Mouse (Mus musculus): ENCODE data around the gene Olfr1410.
A peak's percentile ranks its signal among the peaks of the same experiment; 100 is the strongest.

The Olfr1410 gene

DNA sequence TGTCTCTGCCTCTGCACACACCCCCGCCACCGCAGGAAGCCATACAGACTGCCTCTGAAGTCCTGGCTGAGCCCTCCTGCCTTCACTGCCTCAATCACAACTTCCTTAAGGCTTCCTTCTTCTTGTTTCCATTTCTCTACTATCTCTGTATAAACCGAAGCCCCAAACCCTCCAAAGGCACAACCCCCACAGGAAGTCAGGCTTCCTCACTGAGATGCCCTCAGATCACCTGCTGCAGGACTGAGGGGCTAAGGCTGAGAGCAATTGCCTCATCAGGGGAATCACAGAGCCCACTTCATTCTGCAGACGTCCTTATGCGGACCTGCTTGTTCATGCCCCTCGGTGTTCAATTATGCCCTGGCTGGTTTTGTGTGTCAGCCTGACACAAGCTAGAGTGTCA lies 34.8 kb downstream of the Olfr1410 start:
- ATAC-seq (ENCODE audit: low TSS enrichment): no peak

DNA sequence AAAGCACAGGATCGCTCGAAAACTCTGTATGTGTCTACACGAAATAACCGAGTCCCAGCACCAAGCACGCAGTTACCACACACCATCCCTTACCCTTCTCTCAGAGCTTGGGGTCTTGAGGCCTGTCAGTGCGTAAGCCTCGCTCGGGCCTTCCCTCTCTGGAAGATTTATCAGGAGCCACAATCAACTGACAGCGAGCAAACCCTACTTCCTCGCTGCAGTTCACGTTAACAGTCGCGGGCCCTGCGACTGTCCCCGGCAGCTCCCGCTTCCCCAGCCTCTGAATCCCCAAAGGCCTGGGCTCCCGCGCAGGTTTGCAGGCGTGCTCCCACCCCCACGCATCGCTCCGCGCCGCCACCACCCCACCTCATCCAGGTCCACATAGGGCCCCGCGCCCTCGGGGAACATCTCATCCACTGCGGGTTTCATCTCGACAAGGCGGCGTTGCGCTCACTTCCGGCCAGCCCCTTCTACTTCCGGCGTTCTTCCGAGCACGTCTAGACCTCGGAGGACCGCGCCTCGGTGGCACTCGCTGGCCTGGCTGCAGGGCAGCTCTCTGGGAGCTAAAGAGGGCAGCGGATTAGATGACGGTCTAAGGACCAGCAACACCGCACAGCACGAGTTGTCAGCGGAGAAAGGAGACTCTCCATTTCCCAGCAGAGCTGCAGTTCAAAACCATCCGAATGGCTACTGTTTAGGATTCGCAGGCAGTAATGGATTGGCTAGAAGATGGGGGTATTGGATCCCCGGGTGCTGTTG lies 36.1 kb downstream of the Olfr1410 start, which contains the start of gene Cops9:
TSS of gene Cops9 (minus strand) at position 472 of the 759 bp plus-strand sequence.
- peak; percentile 86 for ATAC-seq (ENCODE audit: low TSS enrichment)

DNA sequence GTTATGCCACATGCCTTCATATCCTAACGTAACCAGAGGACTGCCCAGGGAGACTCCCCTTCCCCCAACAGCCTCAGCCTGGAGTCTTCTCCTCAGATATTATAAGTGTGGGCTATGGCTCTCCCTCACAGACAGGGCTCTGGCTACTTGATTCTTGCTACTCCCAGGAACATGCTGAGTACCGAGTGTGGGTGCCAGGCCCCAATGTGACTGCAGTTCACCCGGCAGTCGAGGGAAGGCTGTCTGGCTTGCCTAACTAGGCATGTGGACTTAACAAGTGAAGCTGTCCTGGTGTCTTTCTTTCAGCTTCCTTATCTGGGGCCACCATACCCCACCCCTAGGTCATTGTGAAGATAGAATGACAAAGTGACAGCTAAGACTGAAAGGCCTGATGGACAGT lies 38.1 kb downstream of the Olfr1410 start:
- ATAC-seq (ENCODE audit: low TSS enrichment): no peak

DNA sequence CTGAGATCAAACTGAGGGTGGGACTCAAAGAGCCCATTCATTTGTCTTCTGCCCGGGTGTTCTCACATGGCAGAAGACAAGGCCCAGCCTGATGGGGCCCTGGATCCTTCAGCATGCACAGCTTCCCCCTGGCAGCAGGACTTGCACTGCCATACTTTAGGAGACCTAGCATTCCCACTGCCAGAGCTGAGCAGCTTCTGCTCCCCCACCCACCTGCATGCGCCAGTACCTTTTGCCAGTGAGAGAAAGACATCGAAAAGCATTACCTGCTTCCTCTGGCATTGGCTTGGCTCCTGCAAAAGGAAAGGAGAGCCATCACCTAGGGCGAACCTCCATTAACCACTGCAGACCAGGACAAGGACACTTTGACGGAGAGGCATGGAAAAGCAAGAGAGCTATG lies 39.3 kb downstream of the Olfr1410 start:
- ATAC-seq (ENCODE audit: low TSS enrichment): no peak

- ATAC-seq (ENCODE audit: low TSS enrichment): no peak
Measured at GRCm38 (mm10) chr1:92646111-92646510, 40.5 kb downstream of the Olfr1410 start.

- ATAC-seq (ENCODE audit: low TSS enrichment): no peak
Measured at GRCm38 (mm10) chr1:92646601-92647000, 41.0 kb downstream of the Olfr1410 start.

DNA sequence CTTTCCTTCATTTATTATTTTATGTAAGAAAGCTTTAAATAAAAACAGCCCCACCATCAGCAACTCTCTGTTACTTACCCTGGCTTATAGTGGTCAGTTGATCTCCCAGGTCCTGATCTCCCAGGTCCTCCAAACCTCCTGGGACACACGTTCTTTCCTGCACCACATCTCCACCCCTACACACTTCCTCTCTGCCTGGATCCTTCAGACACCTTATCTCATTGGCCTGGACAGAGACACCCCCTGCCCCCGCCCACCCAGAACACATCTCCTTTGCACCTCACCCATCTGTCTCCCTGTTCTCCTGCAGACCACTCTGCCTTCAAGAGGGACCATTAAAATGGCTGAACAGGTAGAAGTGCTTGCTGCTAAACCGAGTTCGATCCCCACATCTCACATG lies 41.4 kb downstream of the Olfr1410 start:
- no peak for ATAC-seq (ENCODE audit: low TSS enrichment)

DNA sequence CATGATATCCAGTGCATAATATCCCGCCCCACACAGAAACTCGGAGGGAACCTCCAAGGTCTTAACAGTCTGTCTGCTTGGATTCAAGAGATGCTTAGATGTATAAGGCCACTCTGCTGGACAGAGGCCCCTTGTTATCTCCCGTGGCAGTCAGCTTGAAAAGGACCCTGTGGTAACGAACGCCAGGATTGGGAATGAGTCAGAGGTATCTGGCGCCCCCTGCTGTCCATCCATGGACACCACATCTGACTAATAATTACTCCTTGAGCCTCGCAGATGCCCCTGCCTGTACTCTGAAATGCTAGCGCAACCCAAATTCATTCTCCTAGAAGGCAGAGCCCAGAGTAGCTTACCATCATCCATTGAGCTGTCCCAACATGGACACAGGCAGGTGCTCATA lies 42.2 kb downstream of the Olfr1410 start:
- peak; percentile 45; the same call in 1 of the 2 replicates for ATAC-seq (ENCODE audit: low TSS enrichment)

GRCm38 (mm10) chr1:92648197-92648596 lies 42.6 kb downstream of the Olfr1410 start:
- ATAC-seq (ENCODE audit: low TSS enrichment): no peak

DNA sequence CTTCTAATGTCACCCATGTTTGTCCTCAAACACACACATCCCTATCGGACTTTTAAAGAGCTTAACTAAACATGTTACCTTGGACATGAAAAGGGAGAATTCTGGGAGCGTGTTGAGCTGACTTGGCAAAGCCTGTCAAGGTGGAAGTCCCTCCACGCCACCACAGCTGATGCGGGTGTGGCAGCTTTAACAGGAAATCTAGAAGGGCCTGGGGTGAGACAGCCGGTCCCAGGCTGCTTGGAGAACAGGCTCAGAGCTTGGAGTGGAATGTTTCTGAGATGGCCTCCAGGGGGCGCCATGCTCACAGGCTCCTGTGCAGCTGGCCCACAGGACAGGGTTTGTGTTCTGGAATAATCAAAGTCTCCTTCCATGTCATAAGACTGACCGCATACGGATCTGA lies 43.1 kb downstream of the Olfr1410 start, which contains the start of gene Otos:
TSS of gene Otos (minus strand) at position 169 of the 400 bp plus-strand sequence.
- peak; percentile 70 for ATAC-seq (ENCODE audit: low TSS enrichment)

DNA sequence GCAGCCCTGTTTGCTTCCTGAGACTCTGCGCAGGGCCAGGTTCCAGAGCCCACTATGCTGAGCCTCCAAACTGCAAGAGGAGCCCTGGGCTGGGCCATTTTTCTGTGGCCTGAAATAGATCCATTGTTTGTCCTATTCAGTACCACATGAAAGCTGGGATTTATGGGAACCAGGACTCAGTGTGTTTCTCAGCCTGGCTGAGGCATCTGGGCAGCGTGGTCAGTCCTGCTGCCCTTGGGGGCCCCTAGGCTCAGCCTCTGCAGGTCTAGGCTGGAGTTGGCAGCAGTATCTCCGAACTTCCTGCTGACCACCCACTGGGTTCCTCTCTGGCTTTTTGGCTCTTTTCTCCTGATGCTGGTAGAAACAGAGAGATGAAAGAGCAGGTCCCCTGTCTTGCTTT lies 45.9 kb downstream of the Olfr1410 start:
- no peak for ATAC-seq (ENCODE audit: low TSS enrichment)

GRCm38 (mm10) chr1:92653179-92653578 lies 47.6 kb downstream of the Olfr1410 start:
- peak; percentile 68 for ATAC-seq (ENCODE audit: low TSS enrichment)

GRCm38 (mm10) chr1:92654676-92655075 lies 49.1 kb downstream of the Olfr1410 start:
- ATAC-seq (ENCODE audit: low TSS enrichment): no peak

GRCm38 (mm10) chr1:92657025-92657820 lies 51.6 kb downstream of the Olfr1410 start:
- no peak for ATAC-seq (ENCODE audit: low TSS enrichment)

GRCm38 (mm10) chr1:92659392-92659791 lies 53.8 kb downstream of the Olfr1410 start:
- no peak for ATAC-seq (ENCODE audit: low TSS enrichment)
